Mouse (Mus musculus): ENCODE data around the gene Loxl4. TPM values are rescaled to one million over a fixed set of nuclear protein-coding genes. Genes with fewer than 3 reads are reported as not detected.

Loxl4 gene
- total and polyA plus RNA-seq, 3 experiments = 0.03 to 0.04 TPM; not detected in 1

- DNase-seq (ENCODE audit: low read depth, low spot score) = no peak
- H3K9ac ChIP-seq (ENCODE audit: control insufficient read depth, low read depth, low read length, poor library complexity, severe bottlenecking) = no peak overlapping the region
- peaks cover 0 to 2% of the 10 kb centered on the region in 2 experiments; a peak in 1 of 4 replicates for H3K27me3 ChIP-seq (ENCODE audit: control insufficient read depth in 1 of 2, insufficient read depth in 2 of 2, low read length in 2 of 2)
- no peak overlapping the region for H3K4me3 ChIP-seq (ENCODE audit: control insufficient read depth in 1 of 2, insufficient read depth in 1 of 2, low read depth in 2 of 2, low read length in 2 of 2)
- no peaks in the 10 kb centered on the region for H3K9me3 ChIP-seq (replicated peaks; ENCODE audit: insufficient read depth, low read length)
- TF ChIP-seq MYB (IDR thresholded peaks at IDR 0.05; ENCODE audit: low read depth, low read length) = no peak
- TF ChIP-seq MEF2A (IDR thresholded peaks at IDR 0.05; ENCODE audit: extremely low read depth, insufficient replicate concordance, low read depth, low read length, poor library complexity, severe bottlenecking) = no peak
- TF ChIP-seq RAD21 (IDR thresholded peaks at IDR 0.05; ENCODE audit: low read depth, low read length) = no peak
- no peak for TF ChIP-seq NRF1 (IDR thresholded peaks at IDR 0.05; ENCODE audit: insufficient read depth, low read depth, low read length, poor library complexity, severe bottlenecking)
- TF ChIP-seq CHD1 (IDR thresholded peaks at IDR 0.05; ENCODE audit: low read depth, low read length) = no peak
- TF ChIP-seq USF1 (IDR thresholded peaks at IDR 0.05; ENCODE audit: low read depth, low read length) = no peak
- no peak for TF ChIP-seq TAL1 (IDR thresholded peaks at IDR 0.05; ENCODE audit: low read length)
- no peak for TF ChIP-seq JUND (IDR thresholded peaks at IDR 0.05; ENCODE audit: low read depth, low read length)
- TF ChIP-seq BHLHE40 (IDR thresholded peaks at IDR 0.05; ENCODE audit: borderline replicate concordance, low read depth, low read length) = no peak
- no peak for TF ChIP-seq EP300 (IDR thresholded peaks at IDR 0.05; ENCODE audit: low read depth in 1 of 2, low read length in 2 of 2)
- TF ChIP-seq ETS1 (IDR thresholded peaks at IDR 0.05; ENCODE audit: low read depth, low read length) = no peak
- TF ChIP-seq ZMIZ1 (IDR thresholded peaks at IDR 0.05; ENCODE audit: low read depth, low read length) = no peak
- TF ChIP-seq GABPA (IDR thresholded peaks at IDR 0.05; ENCODE audit: low read depth, low read length) = no peak
- no peak for TF ChIP-seq SIN3A (IDR thresholded peaks at IDR 0.05; ENCODE audit: low read length)
- no peak for TF ChIP-seq GATA1 (IDR thresholded peaks at IDR 0.05; ENCODE audit: low read depth, low read length)
- no peak for TF ChIP-seq MAX (IDR thresholded peaks at IDR 0.05; ENCODE audit: low read length)
- no peak for TF ChIP-seq CHD2 (IDR thresholded peaks at IDR 0.05; ENCODE audit: low read length)
- TF ChIP-seq POLR2AphosphoS5 (IDR thresholded peaks at IDR 0.05; ENCODE audit: borderline replicate concordance, low read depth, low read length) = no peak
- TF ChIP-seq POLR2A (IDR thresholded peaks at IDR 0.05; ENCODE audit: control insufficient read depth in 1 of 2, insufficient read depth in 1 of 2, low read depth in 1 of 2, low read length in 2 of 2, poor library complexity in 1 of 2) = no peak
- TF ChIP-seq MAFK (IDR thresholded peaks at IDR 0.05; ENCODE audit: borderline replicate concordance, low read depth, low read length) = no peak
- H3K27ac ChIP-seq (ENCODE audit: control insufficient read depth, low read depth, low read length) = no peak overlapping the region
- no peaks in the 10 kb centered on the region for H3K36me3 ChIP-seq (ENCODE audit: control insufficient read depth in 1 of 2, insufficient read depth in 2 of 2, low read length in 2 of 2)
- H3K79me2 ChIP-seq (ENCODE audit: control insufficient read depth, insufficient read depth, low read length, poor library complexity) = no peaks in the 10 kb centered on the region
- no peaks in the 10 kb centered on the region for H3K4me1 ChIP-seq (ENCODE audit: control insufficient read depth in 1 of 2, insufficient read depth in 2 of 2, low read length in 2 of 2)
Measured at GRCm38 (mm10) chr19:42611746-42612145, 867 bp downstream of the Loxl4 start.

GRCm38 (mm10) chr19:42609716-42610115, 2.9 kb downstream of the Loxl4 start:
- DNase-seq (ENCODE audit: low read depth, low spot score) = no peak
- Histone ChIP-seq H3K4me3 (ENCODE audit: control insufficient read depth in 1 of 2, insufficient read depth in 1 of 2, low read depth in 2 of 2, low read length in 2 of 2) (no peak overlapping the region), H3K9me3 (replicated peaks; ENCODE audit: insufficient read depth, low read length) (no peaks in the 10 kb centered on the region), H3K36me3 (ENCODE audit: control insufficient read depth in 1 of 2, insufficient read depth in 2 of 2, low read length in 2 of 2) (no peaks in the 10 kb centered on the region), H3K27me3 (ENCODE audit: control insufficient read depth in 1 of 2, insufficient read depth in 2 of 2, low read length in 2 of 2) (peaks cover 0 to 2% of the 10 kb centered on the region in 2 experiments; a peak in 1 of 4 replicates), H3K9ac (ENCODE audit: control insufficient read depth, low read depth, low read length, poor library complexity, severe bottlenecking) (no peak overlapping the region), H3K79me2 (ENCODE audit: control insufficient read depth, insufficient read depth, low read length, poor library complexity) (no peaks in the 10 kb centered on the region), H3K27ac (ENCODE audit: control insufficient read depth, low read depth, low read length) (no peak overlapping the region), H3K4me1 (ENCODE audit: control insufficient read depth in 1 of 2, insufficient read depth in 2 of 2, low read length in 2 of 2) (no peaks in the 10 kb centered on the region)
- TF ChIP-seq ETS1 (IDR thresholded peaks at IDR 0.05; ENCODE audit: low read depth, low read length) (no peak), MAX (IDR thresholded peaks at IDR 0.05; ENCODE audit: low read length) (no peak), JUND (IDR thresholded peaks at IDR 0.05; ENCODE audit: low read depth, low read length) (no peak), POLR2AphosphoS2 (IDR thresholded peaks at IDR 0.05; ENCODE audit: low read length) (no peak), TCF12 (IDR thresholded peaks at IDR 0.05; ENCODE audit: low read depth, low read length) (no peak), EP300 (IDR thresholded peaks at IDR 0.05; ENCODE audit: low read depth in 1 of 2, low read length in 2 of 2) (no peak), NELFE (IDR thresholded peaks at IDR 0.05; ENCODE audit: low read depth, low read length) (no peak), E2F4 (IDR thresholded peaks at IDR 0.05; ENCODE audit: borderline replicate concordance, low read depth, low read length) (no peak), GATA1 (IDR thresholded peaks at IDR 0.05; ENCODE audit: low read depth, low read length) (no peak), HCFC1 (IDR thresholded peaks at IDR 0.05; ENCODE audit: low read depth, low read length) (no peak), TAL1 (IDR thresholded peaks at IDR 0.05; ENCODE audit: low read length) (no peak), KAT2A (conservative IDR thresholded peaks at IDR 0.05; ENCODE audit: low read depth, low read length) (no peak), MEF2A (IDR thresholded peaks at IDR 0.05; ENCODE audit: extremely low read depth, insufficient replicate concordance, low read depth, low read length, poor library complexity, severe bottlenecking) (no peak), MYB (IDR thresholded peaks at IDR 0.05; ENCODE audit: low read depth, low read length) (no peak)

Data from MEL (cell line).